Mouse (Mus musculus): ENCODE data around the gene Rab26.
A peak's percentile ranks its signal among the peaks of the same experiment; 100 is the strongest.

The Rab26 gene

DNA sequence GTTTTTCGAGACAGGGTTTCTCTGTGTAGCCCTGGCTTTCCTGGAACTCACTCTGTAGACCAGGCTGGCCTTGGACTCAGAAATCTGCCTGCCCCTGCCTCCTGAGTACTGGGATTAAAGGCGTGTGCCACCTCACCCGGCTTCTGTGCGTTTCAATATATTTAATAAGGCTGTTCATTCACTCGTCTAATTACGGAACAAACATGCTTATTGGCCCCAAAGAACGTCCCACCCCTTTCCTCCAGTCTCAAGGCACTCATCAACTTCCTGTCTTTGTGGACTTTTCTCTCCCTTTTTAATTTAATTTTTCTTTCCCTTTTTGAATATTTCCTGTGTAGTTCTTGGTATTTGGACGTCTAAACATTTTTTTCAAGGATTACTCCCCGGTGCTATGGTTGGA is 14.4 kb upstream of the Rab26 start:
- no peak for DNase-seq (ENCODE audit: low spot score)

DNA sequence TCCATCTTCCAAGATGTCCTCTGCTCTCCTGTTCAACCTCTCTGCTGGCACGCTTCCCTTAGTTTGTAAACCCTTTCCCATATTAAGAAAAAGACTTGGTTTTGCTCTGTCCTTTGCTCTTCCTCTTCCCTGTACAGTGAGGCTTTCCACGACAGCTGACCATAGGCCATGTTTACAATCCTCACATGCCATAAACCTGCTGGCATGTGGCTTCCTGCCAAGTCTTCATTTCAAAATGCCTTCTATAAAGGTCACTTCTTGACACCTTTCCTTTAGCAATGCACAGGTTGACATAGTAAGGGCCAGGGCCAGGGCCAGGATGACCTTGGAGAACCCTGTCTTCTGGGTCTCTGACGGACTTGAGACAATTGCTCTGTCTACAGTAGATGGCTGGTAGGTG is 12.2 kb upstream of the Rab26 start:
- no peak for DNase-seq (ENCODE audit: low spot score)

DNA sequence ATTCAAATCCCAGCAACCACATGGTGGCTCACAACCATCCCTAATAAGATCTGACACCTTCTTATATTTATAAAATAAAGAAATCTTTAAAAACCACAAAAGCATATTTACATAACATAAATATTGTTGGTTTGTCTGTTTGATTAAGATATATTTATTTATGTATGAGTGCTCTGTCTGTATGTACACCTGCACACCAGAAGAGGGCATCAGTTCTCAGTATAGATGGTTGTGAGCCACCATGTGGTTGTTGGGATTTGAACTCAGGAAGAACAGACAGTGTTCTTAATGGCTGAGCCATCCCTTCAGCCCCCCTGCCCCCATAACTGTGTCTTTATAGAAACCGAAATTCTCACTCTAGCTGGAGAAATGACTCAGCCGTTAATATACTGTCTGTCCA is 11.2 kb upstream of the Rab26 start:
- no peak for DNase-seq (ENCODE audit: low spot score)

DNA sequence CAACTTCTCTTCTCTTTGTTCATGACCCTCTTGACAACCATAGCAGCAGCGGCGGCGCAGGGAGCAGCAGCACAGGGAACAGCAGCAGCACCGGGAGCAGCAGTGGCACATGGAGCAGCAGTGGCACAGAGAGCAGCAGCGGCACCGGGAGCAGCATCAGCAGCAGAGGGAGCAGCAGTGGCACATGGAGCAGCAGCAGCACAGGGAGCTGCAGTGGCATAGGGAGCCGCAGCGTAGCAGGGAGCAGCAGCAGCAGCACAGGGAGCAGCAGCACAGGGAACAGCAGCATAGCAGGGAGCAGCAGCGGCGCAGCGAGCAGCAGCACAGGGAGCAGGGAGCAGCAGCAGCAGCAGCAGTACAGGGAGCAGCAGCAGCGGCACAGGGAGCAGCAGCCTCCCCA is 10.6 kb upstream of the Rab26 start:
- no peak for DNase-seq (ENCODE audit: low spot score)

DNA sequence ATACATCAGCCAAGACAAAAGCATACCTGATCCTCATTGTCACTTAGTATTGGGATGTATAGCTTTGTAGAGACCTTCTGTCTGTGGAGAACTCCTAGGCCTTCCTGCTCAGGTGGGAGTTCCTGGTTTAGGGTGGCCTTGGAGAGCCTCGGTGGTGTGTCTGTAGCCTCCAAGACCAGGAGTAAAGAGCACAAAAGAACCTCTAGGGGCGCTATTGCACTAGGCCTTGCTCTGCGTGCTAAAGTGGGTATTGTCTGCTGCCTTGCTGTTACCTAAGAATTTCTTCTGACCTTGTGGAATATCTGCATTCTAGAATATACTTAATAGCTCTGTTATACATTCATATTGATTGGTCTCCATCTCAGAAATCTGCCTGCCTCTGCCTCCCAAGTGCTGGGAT is 6.4 kb upstream of the Rab26 start:
- no peak for DNase-seq (ENCODE audit: low spot score)

DNA sequence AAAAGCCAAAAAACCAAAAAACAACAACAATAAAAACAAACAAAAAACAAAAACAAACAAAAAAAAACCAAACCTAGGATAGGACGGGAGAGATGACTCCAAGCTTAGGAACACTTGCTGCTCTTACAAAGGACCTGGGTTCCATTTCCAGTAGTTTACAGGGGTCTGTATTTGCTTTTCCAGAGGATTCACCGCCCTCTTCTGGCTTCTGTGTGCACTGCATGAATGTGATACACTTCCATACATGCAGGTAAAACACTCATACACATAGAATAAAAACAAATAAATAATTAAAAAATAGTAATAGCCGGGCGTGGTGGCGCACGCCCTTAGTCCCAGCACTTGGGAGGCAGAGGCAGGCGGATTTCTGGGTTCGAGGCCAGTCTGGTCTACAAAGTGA is 4.9 kb upstream of the Rab26 start:
- DNase-seq (ENCODE audit: low spot score) = no peak

DNA sequence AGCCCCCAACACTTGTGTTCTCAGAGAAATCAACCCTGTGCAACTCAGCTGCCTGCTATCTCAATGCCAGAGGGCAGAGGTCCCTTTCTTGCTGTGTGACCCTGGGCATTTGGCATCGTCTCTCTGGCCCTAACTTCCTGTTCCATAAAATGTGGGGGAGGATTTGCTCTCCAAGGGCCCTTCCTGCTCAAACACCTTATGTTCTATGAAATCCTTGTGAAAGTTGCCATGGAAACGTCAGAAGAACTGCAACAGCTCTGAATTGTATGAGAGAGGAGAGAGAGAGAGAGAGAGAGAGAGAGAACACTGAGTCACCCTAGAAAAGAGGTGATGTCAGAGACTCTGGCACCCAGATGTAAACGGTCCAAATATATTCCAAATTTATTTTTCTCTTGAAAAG is 3.5 kb upstream of the Rab26 start:
- DNase-seq (ENCODE audit: low spot score) = no peak

DNA sequence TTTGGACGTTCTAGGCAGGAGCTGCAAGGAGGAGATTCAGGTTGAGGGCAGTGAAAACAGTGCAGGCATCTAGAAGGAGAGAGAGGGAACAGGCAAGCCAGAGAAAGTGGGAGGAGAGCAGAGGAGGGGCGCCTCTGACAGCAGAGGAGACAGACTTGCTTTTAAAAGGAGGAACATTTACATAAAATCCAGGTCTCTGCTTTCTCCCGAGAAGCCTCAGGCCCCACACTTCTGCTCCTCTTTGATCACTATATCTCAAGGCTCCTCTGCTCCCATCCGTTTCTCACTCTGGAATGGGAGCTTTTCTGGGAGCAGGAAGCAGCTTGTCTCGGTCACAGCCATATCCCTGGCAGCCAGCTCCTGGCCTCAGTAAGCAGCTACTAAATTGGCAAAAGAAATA is 1.3 kb upstream of the Rab26 start:
- no peak for DNase-seq (ENCODE audit: low spot score)

DNA sequence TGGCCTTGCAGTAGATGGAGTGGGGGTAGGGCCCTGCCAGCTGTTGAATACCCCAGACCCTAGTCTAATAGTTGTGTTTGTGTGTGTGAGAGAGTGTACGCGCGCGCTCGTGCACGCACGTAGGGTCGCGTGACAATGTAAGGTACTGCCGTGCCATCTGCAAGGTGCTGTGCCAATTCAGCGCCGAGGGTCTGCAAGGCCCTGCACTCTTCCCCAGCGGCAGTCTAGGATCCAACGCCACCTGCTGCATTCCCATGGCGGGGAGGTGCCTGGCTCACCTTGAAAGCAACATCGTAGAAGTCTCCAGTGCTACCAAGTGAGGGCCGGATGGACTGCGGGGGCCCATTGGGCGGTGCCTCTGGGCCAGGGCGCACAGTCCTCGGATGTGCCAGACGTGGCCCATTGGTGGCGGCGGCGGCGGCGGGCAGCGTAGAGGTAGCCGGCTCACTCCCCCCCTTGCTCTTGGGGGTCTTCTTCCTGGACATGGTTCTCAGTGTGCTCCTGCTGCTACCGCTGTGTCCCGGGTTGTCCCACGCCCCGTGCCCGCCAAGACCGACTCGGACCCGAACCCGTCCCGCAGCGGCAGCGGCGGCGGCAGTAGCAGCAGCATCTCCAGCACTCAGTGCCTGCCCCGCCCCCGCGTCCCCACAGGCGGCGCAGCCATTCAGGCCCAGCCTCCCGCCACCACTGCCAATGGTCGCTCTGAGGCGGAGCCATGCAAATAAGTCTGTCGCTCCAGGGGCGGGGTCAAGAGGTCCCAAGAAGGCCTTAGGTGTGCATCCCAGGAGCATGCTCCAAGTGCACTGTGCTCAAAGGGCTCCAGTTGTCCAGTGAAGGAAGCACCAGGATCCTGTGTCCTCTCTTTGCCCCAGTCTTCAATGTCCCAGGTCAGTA is 664 bp downstream of the Rab26 start:
- DNase-seq (ENCODE audit: low spot score) = no peak

DNA sequence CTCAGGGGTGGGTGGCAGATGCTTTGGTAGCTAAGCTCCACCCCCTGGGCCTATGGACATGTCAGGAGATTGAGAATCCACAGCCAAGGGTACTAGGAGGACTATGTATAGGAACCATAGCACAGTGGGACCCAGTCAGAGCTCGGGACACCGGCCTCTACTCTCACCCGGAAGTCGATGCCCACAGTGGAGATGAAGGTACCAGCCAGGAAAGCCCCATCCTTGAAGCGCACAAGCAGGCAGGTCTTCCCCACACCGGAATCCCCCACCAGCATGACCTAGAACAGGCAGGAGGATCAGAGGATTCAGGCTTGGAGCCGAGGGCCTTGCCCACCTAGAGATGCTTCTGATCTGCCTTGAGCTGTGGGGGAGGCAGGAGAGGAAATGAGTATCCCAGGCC is 2.0 kb downstream of the Rab26 start:
- DNase-seq (ENCODE audit: low spot score) = no peak

DNA sequence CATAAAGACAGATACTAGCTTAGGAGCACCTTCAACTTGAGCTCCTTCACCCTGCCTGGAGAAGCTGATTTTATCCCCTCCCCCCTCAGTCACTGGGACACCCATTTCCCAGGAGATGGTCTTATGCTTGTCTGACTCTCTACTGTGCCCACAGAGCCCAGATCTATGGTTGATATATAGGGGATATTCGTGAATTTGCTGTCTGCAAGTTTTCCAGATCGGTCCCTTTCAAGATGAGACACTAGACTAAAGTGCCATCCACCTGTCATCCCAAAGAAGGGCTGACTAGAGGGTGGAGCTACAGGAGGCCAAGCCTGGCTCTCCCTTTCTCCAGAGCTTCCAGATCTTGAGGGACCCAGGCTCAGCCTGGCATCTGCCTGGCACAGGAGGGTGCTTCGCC is 2.9 kb downstream of the Rab26 start:
- no peak for DNase-seq (ENCODE audit: low spot score)

DNA sequence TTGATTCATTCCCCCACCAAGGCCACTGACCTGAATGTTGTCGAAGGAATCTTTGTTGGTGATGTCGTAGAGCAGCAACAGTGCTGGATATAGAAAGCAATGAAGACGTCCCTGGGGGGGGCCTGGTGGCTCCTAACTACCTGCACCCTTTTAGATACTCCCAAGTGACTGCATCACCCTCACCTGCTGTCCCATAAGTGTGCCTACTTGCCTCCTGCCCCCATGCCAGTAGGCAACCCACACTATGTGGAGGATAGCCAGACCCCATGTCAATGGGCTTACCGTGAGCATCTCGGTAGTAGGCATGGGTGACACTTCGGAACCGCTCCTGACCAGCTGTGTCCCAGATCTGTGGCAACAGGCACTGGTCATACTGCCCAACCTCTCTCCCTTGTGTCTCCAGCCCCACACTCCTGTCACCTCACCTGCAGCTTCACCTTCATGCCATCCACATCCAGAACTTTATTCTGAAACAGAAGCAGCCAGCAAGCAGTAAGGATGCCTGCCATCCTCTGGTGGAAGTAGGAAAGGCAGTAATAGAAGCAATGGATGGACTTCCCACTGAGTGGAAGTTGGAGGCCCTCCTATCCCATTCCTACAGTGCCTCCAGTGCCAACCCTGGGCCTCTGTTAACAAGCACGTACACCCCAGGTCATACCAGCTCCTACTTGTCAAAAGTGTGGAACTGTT is 3.5 kb downstream of the Rab26 start:
- no peak for DNase-seq (ENCODE audit: low spot score)

DNA sequence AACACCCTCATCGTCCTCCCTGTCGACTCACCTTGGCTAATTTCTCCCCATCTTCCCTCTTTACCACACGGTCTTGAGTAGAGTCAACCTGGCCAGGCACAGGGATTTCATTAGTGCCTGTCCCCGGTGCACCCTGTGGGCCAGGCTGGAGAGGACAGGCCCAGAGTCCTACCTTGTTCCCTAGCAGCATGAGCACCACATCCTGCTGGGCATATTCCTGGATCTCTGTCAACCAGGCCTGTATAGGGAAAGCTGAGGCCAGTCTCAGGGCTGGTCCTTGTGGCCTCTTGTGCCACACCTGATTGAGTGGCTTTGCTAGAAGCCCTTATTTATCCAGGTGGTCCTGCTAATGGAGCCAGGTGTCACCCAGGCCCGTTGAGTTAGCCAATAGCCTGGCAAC is 4.1 kb downstream of the Rab26 start:
- DNase-seq (ENCODE audit: low spot score) = no peak

DNA sequence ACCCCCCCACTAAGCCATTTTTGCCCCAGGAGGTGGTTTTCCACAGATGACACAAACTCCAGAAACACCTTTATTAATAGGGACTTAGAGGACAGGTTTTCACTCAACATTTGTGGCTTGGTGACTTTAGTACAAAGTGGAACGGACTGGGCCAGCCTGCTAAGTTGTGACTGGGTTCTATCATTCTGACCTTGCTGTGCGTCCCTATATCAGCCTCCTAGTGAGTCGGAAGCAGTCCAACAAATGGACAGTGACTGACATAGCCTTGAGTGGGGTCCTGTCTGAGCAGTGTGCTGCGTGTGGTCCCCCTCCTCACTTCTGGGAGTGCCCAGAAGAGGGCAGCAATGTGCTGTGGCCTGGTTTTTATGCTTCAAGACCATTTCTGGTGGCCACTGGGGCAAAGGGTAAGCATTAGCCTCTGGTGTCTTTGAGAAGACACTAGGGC is 5.0 kb downstream of the Rab26 start:
- no peak for DNase-seq (ENCODE audit: low spot score)

DNA sequence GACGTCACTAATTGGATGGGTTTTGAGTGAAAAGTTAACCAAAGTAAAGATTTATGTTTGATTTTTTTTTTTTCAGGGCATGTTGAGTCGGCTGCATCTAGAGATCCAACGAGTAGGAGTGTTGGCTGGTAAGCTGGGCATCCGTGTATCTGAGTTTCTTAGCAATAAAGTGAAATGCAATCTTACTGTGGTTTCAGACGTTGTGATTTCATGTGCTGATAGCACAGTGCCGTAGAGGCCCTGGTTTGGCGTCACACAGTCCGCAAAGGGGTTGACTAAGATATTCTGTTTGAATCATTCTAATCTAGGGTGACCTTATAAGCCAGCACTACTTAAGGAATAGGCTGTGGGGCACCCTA is 5.5 kb downstream of the Rab26 start:
- no peak for DNase-seq (ENCODE audit: low spot score)

DNA sequence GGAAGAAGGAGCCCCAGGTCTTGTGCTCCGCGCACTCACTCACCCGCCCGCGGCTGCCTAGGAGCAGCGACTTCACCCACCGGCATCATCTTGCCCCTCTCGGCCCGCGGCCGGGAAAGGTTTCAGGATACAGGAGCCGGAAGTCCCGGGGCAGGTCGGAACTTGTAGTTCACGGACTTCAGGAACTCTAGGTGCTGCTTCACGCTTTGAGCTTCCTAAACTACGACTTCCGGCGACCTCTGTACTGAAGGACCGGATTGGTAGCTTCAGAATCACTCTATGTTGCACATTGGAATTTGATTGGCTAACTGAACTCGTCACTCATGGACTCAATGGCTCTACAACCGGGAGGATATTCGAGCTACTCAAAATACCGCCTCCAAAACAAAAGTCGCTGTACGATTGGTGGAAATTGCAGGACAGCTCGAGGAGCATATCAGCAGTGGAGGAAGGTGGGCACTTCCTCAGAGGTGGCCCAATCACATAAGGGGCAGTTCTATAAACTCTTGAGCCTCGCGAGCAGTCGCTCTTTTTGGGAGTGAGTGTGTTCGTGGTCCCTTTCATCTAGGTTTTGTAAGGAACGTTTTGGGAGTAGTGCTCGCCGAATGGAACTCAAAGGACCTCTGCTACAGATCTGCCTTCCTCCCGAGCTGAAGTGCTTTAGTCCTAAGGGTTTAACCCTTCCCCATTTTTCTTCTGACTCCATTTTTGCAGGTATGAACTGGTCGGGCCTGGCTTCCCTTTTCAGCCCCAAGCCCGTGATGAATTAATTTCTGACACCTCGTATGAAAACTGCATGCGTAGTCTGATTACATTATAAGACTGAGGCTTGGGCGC is 6.1 kb downstream of the Rab26 start, which contains the start of gene Traf7:
Gene Traf7, minus strand, starts transcription at position 216 of the 837 bp plus-strand sequence.
- DNase-seq (ENCODE audit: low spot score) = peak; percentile 99

DNA sequence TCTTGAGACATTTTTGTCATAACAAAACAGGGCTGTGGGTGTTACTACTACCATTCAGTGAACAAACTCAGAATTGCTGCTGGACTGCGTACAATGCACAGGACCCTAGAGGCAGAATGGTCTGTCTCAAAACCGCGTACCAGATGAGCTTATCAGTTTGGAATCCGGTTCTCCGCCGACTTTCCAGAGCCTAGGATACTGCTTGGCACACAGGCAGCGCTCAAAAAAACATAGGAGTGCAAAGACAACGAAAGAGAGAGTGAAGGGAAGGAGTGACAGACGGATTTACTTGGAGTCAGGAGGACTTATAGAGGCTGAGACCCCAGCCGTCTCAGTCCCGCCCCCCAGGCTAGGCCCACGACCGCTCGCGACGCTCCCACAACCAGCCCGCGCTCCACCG is 6.7 kb downstream of the Rab26 start:
- DNase-seq (ENCODE audit: low spot score) = no peak

DNA sequence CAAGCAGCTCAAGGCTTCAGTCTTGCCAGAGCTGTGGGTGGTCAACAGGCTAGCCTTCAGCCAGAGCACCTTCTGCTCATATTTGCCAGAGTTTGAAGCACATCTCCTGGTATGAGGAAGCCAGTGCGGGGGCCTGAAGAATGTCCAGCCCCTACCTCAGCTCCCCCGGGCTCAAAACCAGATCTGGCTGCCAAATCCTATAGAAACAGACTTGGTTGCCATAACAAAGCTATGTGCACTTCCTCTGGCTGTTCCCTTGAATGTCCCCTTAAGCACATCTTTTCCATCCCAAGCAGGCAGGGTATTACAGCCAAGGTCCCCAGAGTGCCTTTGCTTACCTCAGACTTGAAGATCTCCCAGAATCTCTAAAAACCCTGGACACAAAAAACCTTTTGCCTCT is 9.3 kb downstream of the Rab26 start:
- no peak for DNase-seq (ENCODE audit: low spot score)

DNA sequence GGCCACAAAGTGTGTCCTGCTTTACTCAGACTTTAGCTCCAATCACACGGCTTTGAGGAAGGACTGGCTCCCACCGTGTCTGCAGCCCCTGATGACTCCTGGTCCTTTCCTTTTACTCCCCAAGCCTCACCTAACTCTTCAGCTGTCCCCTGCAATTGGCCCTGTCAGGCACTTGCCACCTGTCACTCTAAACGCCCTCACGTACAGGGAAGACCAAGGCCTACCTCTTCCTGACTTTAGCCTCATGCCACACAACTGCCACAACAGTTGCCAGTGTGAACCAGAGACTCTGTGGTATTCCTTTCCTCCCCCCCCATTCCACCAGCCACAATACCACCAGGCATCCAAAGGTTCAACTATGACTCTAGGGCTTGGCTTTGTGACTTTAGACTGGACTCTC is 13.6 kb downstream of the Rab26 start:
- DNase-seq (ENCODE audit: low spot score) = no peak

DNA sequence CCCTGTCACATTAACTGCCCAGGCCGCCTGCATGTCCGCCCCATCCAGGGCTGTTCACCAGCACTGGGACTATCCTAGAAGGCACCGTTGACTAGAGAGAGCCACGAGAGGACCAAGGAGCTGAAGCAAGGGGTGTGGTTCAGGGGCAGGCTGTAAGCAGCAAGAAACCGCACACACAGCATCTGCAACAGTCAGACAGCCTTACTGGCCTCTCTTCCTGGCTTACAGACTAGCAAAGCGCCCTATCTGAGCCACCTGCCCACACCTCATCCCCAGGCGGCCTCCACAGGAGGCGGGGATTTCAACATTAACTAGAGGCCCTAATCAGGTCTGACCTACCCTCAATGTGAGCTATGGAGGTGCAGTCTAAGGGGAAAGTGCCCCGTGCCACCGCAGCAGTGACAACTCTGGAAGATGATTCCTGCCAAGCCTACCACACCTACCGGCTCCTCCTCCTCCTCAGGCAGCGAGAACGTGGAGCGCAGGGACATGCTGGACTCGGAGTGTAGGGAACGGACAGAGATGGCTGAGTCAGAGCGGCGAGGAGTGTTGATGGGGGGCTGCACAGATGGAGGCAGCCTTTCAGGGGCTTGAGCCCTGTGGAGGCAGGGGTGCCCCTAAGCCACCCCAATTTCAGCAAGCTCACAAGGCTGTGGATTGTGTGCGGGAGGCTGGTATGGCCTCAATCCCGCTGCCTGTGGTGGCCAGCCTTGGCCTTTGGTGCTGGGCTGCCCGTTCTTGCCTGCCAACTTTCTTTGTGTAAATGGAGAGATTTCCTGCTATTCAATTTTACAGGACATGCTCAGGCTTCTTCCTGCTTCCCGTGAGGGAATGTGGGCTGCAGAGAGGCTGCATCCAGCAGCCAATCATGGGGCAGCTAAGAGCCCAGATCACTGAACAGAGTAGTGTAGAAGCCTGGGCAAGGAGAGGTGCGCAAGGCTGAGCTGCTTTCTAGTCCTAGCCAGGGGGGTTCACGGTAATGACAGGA is 19.4 kb downstream of the Rab26 start:
- no peak for DNase-seq (ENCODE audit: low spot score)

DNA sequence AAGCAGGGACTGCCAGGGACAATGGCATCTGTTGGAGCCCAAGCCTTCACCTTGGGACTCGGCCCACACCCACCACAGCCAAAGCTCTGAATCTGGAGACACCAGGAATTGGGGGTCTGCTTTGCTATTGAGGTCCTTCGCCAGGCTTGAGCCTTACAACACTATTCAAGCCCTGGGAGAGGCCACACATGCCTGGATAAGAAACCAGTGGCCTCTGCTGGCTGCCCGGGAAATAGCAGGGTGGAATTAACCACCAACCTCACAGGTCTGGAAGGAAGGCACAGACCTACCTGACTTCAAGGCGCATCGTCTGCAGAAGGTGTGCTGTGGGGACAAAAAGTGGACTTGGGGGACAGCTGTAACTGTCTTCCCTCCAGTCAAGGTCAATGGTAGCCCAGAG is 20.4 kb downstream of the Rab26 start:
- DNase-seq (ENCODE audit: low spot score) = peak; percentile 53

All from layer of hippocampus, adult 9-10 months (tissue).